Mouse (Mus musculus) lung, postnatal 4 days (tissue): ENCODE measurements around the gene Vcl.

ENCODE experiments used
- DNase-seq, 2 experiments: peaks; one replicate each; pipeline ENCODE4 v3.0.0; 2021

Vcl gene

DNA sequence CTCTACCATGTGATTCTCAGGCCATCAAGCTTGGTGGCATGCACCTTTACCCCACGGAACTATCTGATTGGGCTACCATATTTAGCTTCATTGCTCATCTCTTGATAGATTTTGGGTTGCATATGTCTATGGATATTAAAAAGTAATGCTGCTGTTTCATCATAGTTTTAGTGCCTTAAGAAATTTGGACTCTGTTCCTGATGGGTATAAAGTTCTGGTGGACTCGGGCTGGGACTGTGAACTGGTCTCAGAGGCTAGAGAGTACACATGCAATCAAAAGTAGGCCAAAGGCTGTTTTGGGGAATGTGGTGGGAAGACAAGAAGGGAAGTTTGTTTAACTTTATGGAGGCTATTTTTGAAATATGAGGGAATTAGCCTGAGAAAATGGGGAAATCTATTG is 16.1 kb downstream of the Vcl start:
- DNase-seq, result no peak

- no peak for DNase-seq
Observed at GRCm38 (mm10) chr14:20956021-20956420, 26.8 kb downstream of the Vcl start.

DNA sequence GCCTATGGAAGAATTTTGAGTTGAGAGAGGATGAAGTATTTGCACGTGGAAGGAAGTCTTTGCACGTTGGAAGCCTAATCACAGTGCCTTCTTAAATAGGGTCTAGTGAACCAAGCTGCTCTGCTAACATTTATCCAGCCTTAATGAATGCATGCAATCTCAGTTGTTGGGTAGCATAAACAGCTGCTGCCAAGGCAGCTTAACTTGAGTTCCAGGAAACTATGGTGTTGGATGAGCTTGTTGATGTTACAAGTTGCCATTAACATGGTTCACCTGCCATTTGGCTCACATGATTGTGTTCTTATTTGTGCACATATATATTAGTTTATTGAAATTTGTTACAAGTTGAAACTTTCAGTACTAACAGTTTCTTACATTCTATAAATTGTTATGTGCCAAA is 29.8 kb downstream of the Vcl start:
- no peak for DNase-seq

GRCm38 (mm10) chr14:20962466-20962865 is 33.3 kb downstream of the Vcl start:
- no peak for DNase-seq

GRCm38 (mm10) chr14:20962906-20963305 is 33.7 kb downstream of the Vcl start:
- no peak for DNase-seq

DNA sequence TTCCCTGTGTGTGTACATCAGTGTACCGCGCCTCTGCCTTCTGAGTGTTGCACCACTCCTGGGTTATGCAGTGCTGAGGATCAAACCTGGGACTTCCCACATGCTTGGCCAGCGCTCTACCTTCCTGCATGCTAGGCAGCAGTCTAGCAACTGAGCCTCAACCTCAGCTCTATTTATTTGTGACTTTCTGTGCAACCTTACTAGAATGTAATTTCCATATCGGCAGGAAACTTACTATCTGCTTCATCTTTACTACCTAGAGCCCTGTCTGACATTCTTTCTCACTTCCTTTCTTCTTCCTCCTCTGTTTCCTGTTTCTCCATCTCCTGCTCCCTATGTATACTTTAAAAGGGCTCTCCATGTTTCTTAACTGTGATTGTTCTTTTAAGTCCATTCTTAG is 34.7 kb downstream of the Vcl start:
- no peak for DNase-seq

DNA sequence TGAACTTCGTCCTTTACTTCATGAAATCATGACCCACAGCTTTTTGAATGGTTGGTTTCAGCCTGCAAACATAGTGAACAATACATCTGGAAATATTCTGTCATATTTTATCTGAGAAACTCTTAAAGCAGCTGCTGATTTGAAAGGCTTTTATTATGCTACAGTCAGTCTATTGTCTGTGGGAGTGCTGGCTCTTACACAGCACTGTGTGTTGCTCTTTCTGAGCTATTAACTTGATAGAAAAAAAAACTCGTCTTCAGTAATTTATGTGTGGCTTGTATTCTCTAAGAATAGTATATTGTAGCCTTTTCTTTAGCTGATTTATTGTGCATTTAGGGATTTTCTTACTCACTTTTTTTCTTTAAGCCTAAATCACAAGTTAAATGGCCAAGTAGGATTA is 35.1 kb downstream of the Vcl start:
- no peak for DNase-seq

GRCm38 (mm10) chr14:20966959-20967670 is 37.9 kb downstream of the Vcl start:
- no peak for DNase-seq

GRCm38 (mm10) chr14:20969066-20969465 is 39.9 kb downstream of the Vcl start:
- DNase-seq, result no peak

DNA sequence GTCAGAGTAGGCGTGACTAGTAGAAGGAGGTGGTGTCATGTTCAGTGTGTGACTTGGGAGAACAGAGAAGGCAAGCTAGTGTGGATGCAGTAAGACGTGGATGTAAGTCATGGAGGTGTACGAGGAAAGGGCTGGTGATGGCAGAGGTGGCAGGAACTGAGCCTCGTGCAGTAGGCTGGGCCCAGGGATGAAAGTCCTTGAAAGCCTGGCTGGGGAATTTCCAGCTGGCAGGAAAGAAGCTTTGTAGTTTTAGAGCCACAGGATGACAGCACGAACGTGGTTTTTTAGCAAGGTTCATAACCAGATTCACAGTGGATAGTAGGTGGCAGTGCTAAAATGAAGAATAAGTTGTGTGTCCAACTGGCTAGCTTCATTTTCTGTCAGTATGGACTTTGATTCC is 41.2 kb downstream of the Vcl start:
- DNase-seq, result no peak

- no peak for DNase-seq
Observed at GRCm38 (mm10) chr14:20970927-20971326, 41.7 kb downstream of the Vcl start.

GRCm38 (mm10) chr14:20973821-20974220 is 44.6 kb downstream of the Vcl start:
- no peak for DNase-seq

- DNase-seq, result no peak
Observed at GRCm38 (mm10) chr14:20976741-20977140, 47.5 kb downstream of the Vcl start.

- DNase-seq, result no peak
Observed at GRCm38 (mm10) chr14:20977726-20978125, 48.5 kb downstream of the Vcl start.

DNA sequence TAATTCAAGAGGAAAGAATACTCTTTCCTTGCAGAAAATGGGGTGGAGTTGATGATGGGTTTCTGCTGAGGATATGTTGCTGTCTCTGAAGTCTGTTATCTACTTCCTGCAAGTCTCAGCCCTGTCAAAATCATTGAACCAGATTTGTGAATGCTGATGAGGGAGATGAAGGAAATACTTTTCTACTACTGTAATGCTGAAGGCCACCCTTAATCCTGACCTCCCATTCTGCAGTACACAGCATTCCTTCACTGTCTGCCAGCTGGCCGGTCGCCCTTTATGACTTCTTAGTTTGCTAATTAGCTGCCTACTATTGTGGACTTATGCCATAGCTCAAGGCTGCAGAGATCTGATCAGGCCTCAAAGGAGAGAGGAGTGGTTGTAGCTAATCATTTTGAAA is 54.6 kb downstream of the Vcl start:
- DNase-seq, result peak; percentile 75 to 89

GRCm38 (mm10) chr14:20985482-20985881 is 56.3 kb downstream of the Vcl start:
- no peak for DNase-seq

GRCm38 (mm10) chr14:20991492-20991891 is 62.3 kb downstream of the Vcl start:
- no peak for DNase-seq

DNA sequence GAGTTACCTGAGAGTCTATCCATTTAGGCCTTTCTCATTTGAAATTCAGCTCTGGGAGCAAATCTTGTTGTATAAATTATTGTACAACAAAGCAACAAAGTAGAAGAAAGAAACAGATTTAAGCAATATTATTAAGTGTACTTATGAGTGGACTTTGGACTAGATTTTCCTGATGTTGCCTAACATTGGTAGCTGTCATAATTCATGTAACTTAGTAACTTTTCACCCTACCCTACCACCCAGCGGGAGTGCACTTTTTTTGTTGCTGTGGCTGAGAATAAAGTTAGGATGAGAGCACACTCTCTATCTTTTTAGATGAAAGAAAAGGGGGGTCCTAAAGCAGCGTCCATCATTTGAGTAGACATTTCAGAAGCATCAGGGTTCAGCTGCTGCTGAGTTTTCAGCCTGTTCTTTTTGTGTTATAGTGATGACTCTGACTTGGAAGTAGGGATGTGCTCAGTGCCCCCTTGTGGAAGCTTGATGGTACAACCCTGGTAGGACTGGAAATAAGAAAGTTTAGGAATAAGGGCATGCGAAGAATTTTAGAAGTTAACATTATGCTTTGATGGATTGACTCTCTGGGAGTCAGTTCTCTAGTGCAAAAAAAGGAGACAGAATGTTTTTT is 64.0 kb downstream of the Vcl start:
- peak; percentile 33 to 69 for DNase-seq

GRCm38 (mm10) chr14:20994475-20994874 is 65.3 kb downstream of the Vcl start:
- DNase-seq, result peak; percentile 33 to 74

DNA sequence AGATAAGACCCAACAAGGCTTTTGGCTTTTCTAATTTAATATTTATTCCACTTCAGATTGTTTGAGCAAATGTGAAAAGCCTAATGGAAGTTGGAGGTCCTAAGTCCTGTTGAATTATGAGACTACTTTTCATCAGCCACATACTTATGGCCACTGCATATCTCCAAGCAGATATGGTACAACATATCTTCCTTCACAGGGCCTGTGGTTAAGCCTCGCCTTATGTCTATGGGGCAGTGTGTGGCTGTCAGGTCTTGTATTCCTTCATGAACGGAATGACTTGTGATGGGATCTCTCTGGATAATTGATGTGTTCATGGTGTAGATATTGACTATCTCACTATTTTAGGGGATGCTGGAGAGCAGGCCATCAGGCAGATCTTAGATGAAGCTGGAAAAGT is 66.3 kb downstream of the Vcl start:
- no peak for DNase-seq

GRCm38 (mm10) chr14:20996361-20996760 is 67.2 kb downstream of the Vcl start:
- peak; percentile 14 to 24 for DNase-seq

- DNase-seq, result no peak
Observed at GRCm38 (mm10) chr14:20997548-20997947, 68.3 kb downstream of the Vcl start.

DNA sequence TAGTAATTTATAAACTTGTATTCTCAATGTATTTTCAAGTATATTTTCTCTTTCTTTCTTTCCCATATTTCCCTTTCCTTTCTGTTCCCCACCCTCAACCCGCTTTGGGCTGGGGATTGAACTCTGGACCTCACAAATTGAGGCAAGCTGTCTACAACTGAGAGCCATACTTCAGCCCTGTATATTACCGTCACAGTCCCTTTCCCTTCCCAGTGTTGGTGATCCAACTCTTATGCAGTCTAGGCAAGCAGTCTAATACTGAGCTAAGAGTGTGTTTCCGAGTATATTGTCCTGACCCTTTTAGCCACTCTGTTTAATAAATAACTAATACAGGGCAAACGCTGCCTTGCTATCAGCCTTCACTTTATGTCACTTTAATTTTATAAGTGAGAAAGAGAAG is 70.4 kb downstream of the Vcl start:
- no peak for DNase-seq

DNA sequence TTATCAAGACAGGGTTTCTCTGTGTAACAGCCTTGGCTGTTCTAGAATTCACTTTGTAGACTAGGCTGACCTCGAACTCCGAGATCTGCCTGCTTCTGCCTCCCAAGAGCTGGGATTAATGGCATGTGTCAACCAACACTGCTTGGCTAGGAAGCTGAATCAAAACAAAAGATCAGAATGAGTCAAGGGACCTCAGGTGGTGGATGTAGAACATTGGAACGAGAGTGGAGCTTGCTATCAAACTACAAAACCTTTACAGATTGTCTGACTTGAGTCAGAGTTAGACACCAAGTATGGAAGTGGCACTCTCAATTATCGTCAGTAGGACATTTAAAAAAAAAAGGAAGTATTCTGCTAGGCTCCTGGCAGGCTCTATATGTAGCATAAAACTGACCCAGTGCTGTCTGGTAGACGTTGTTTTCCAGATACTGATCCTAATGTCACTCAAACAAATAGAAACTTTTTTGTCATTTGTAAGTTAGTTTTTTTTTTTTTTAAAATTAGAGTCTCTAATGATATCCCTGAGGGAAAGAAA is 84.7 kb downstream of the Vcl start:
- DNase-seq, result no peak

GRCm38 (mm10) chr14:21017871-21018270 is 88.7 kb downstream of the Vcl start:
- no peak for DNase-seq
